Mouse (Mus musculus) embryonic facial prominence, embryonic 14.5 days (tissue): ENCODE results near the gene Dgcr6. TPM values are rescaled to one million over a fixed set of nuclear protein-coding genes. Genes with fewer than 3 reads are reported as not detected.
A peak's percentile ranks its signal among the peaks of the same experiment; 100 is the strongest.
"Not testable (repeated sequence)": the region's sequence is repeated elsewhere in the genome, so short reads cannot be mapped to it uniquely, and the experiment has no call there.

Experiments
- ATAC-seq: fragments of 200-750 bp; cut with Nextera tagmentation; 2 replicates; pipeline ENCODE4 v1.8.0; 2017; ENCODE audit warnings: low read depth, moderate number of reproducible peaks, moderate TSS enrichment
- DNase-seq: peaks from one replicate; pipeline ENCODE4 v3.0.0-alpha.2; 2015; ENCODE audit warnings: low spot score
- H3K27ac ChIP-seq: fragments of 300-500 bp; sonication (generic); replicated peaks from 2 replicates; pipeline ENCODE4 v1.5.1; 2014; ENCODE audit warnings: low read depth, mild to moderate bottlenecking, low read length, moderate library complexity
- H3K27me3 ChIP-seq: fragments of 300-500 bp; sonication (generic); replicated peaks from 2 replicates; pipeline ENCODE4 v1.6.1; 2014; ENCODE audit warnings: low read length; ENCODE audit not compliant: control insufficient read depth, insufficient read depth
- H3K36me3 ChIP-seq: fragments of 300-500 bp; sonication (generic); 2 replicates; pipeline ENCODE4 v1.6.1; 2014; ENCODE audit warnings: low read length, mixed read lengths; ENCODE audit not compliant: control insufficient read depth, insufficient read depth
- H3K4me1 ChIP-seq: fragments of 300-500 bp; sonication (generic); 2 replicates; pipeline ENCODE4 v1.6.1; 2014; ENCODE audit warnings: antibody characterized with exemption, low read length; ENCODE audit not compliant: control insufficient read depth, insufficient read depth
- H3K4me2 ChIP-seq: fragments of 300-500 bp; sonication (generic); 2 replicates; pipeline ENCODE4 v1.6.1; 2014; ENCODE audit warnings: low read depth, mild to moderate bottlenecking, low read length, moderate library complexity, mixed read lengths
- H3K4me3 ChIP-seq: fragments of 300-500 bp; sonication (generic); 2 replicates; pipeline ENCODE4 v1.5.1; 2014; ENCODE audit warnings: low read depth, mild to moderate bottlenecking, low read length
- H3K9ac ChIP-seq: fragments of 300-500 bp; sonication (generic); 2 replicates; pipeline ENCODE4 v1.6.1; 2014; ENCODE audit warnings: low read depth, mild to moderate bottlenecking, low read length, moderate library complexity, mixed read lengths
- H3K9me3 ChIP-seq: fragments of 300-500 bp; sonication (generic); 2 replicates; pipeline ENCODE4 v1.6.1; 2016; ENCODE audit warnings: low read length; ENCODE audit not compliant: control insufficient read depth
- WGBS: fragments of 180-500 bp; shearing (Covaris S2); extraction: QIAGEN DNeasy Blood & Tissue Kit; methylation state at CpG from one replicate; pipeline ENCODE4 v1.1.7; 2014; 5-methylcytosine and 5-hydroxymethylcytosine counted together
- polyA plus RNA-seq: library from polyadenylated mRNA; unstranded; fragments of >200 nt; fragmentation: Nextera tagmentation; extraction: Ambion mirVana; gene quantifications from 2 replicates; pipeline ENCODE4 v1.2.1, GENCODE M21; 2014

Gene Dgcr6
- polyA plus RNA-seq: 89.9 and 96.8 TPM in 2 replicates

- DNase-seq (peak; percentile 90), ATAC-seq (peak; percentile 87)
- WGBS: 15% methylated on average over 10 of the region's 11 CpGs
- peak within 1 kb of the TSS; percentile 23; the same call in 1 of the 2 replicates for H3K4me2 ChIP-seq
- H3K27me3 ChIP-seq: no peaks in the 10 kb centered on the region
- H3K4me3 ChIP-seq: no peak within 1 kb of the TSS
- H3K36me3 ChIP-seq: no peaks in the 10 kb centered on the region
- H3K4me1 ChIP-seq: no peaks in the 10 kb centered on the region
- peak within 1 kb of the TSS; percentile 37; the same call in 1 of the 2 replicates for H3K9ac ChIP-seq
- no peak within 1 kb of the TSS for H3K27ac ChIP-seq
- H3K9me3 ChIP-seq: no peaks in the 10 kb centered on the region
Observed at GRCm38 (mm10) chr16:18052731-18053202, at the start of gene Dgcr6. TSS of gene Dgcr6 (plus strand) at chr16:18052860.

GRCm38 (mm10) chr16:18004589-18004988, 48.1 kb upstream of the Dgcr6 start:
- ATAC-seq: no peak

GRCm38 (mm10) chr16:18007083-18007482, 45.6 kb upstream of the Dgcr6 start:
- H3K4me1 ChIP-seq: no peaks in the 10 kb centered on the region
- H3K4me2 ChIP-seq: no peak overlapping the region
- ATAC-seq (no peak), DNase-seq (no peak)
- H3K36me3 ChIP-seq: no peaks in the 10 kb centered on the region
- 40% methylated on average over 4 of the region's 4 CpGs for WGBS
- H3K9ac ChIP-seq: no peak overlapping the region
- no peak overlapping the region for H3K27ac ChIP-seq
- H3K9me3 ChIP-seq: no peaks in the 10 kb centered on the region
- no peak overlapping the region for H3K4me3 ChIP-seq
- H3K27me3 ChIP-seq: no peaks in the 10 kb centered on the region

More at GRCm38 (mm10) chr16:18004589-18004988, 48.1 kb upstream of the Dgcr6 start:
- Histone ChIP-seq H3K9ac (no peak overlapping the region), H3K36me3 (no peaks in the 10 kb centered on the region), H3K9me3 (no peaks in the 10 kb centered on the region), H3K4me1 (no peaks in the 10 kb centered on the region), H3K4me3 (no peak overlapping the region), H3K27ac (no peak overlapping the region), H3K4me2 (no peak overlapping the region), H3K27me3 (no peaks in the 10 kb centered on the region)
- DNase-seq: peak; percentile 12
- 70% methylated on average over 5 of the region's 5 CpGs for WGBS

GRCm38 (mm10) chr16:18011101-18011500, 41.6 kb upstream of the Dgcr6 start:
- no peaks in the 10 kb centered on the region for H3K9me3 ChIP-seq
- no peaks in the 10 kb centered on the region for H3K4me1 ChIP-seq
- no peaks in the 10 kb centered on the region for H3K36me3 ChIP-seq
- H3K4me3 ChIP-seq: no peak overlapping the region
- no peak for ATAC-seq
- no peaks in the 10 kb centered on the region for H3K27me3 ChIP-seq
- no peak overlapping the region for H3K27ac ChIP-seq
- 65% methylated on average over 6 of the region's 6 CpGs for whole genome bisulfite sequencing
- no peak overlapping the region for H3K4me2 ChIP-seq
- no peak overlapping the region for H3K9ac ChIP-seq
- DNase-seq: no peak

GRCm38 (mm10) chr16:18016482-18016881, 36.2 kb upstream of the Dgcr6 start:
- not testable (repeated sequence) for H3K4me3 ChIP-seq, H3K9me3 ChIP-seq, H3K27ac ChIP-seq, H3K27me3 ChIP-seq, DNase-seq, H3K9ac ChIP-seq, H3K4me1 ChIP-seq, H3K36me3 ChIP-seq, ATAC-seq, H3K4me2 ChIP-seq
- 57% methylated on average over 3 of the region's 4 CpGs for WGBS

GRCm38 (mm10) chr16:18022780-18023557, 29.7 kb upstream of the Dgcr6 start:
- Histone ChIP-seq H3K4me3 (no peak overlapping the region), H3K4me2 (no peak overlapping the region), H3K9ac (no peak overlapping the region), H3K27me3 (no peaks in the 10 kb centered on the region), H3K27ac (no peak overlapping the region), H3K36me3 (no peaks in the 10 kb centered on the region), H3K9me3 (no peaks in the 10 kb centered on the region), H3K4me1 (no peaks in the 10 kb centered on the region)
- DNase-seq: no peak
- WGBS: 65% methylated on average over 8 of the region's 8 CpGs
- no peak for ATAC-seq

GRCm38 (mm10) chr16:18027371-18027770, 25.3 kb upstream of the Dgcr6 start:
- H3K36me3 ChIP-seq: no peaks in the 10 kb centered on the region
- no peak overlapping the region for H3K4me3 ChIP-seq
- H3K9me3 ChIP-seq: no peaks in the 10 kb centered on the region
- H3K4me2 ChIP-seq: no peak overlapping the region
- H3K4me1 ChIP-seq: no peaks in the 10 kb centered on the region
- no peak overlapping the region for H3K9ac ChIP-seq
- H3K27ac ChIP-seq: no peak overlapping the region
- WGBS: 44% methylated on average over 2 of the region's 2 CpGs
- no peaks in the 10 kb centered on the region for H3K27me3 ChIP-seq
- no peak for ATAC-seq
- no peak for DNase-seq

GRCm38 (mm10) chr16:18031752-18032151, 20.9 kb upstream of the Dgcr6 start:
- Histone ChIP-seq H3K4me3 (no peak overlapping the region), H3K27me3 (no peaks in the 10 kb centered on the region), H3K36me3 (no peaks in the 10 kb centered on the region), H3K4me2 (no peak overlapping the region), H3K9ac (no peak overlapping the region), H3K27ac (no peak overlapping the region), H3K4me1 (no peaks in the 10 kb centered on the region), H3K9me3 (no peaks in the 10 kb centered on the region)
- WGBS: 58% methylated on average over 2 of the region's 2 CpGs
- ATAC-seq (no peak), DNase-seq (no peak)

- no peaks in the 10 kb centered on the region for H3K36me3 ChIP-seq
- no peaks in the 10 kb centered on the region for H3K9me3 ChIP-seq
- ATAC-seq (no peak), DNase-seq (no peak)
- 0 out of 2 replicates have a peak, but pooled peaks cover under 1% of the 10 kb centered on the region for H3K27me3 ChIP-seq
- 75% methylated on average over 4 of the region's 4 CpGs for WGBS
- no peak overlapping the region for H3K27ac ChIP-seq
- H3K4me2 ChIP-seq: no peak overlapping the region
- H3K4me3 ChIP-seq: no peak overlapping the region
- H3K4me1 ChIP-seq: no peaks in the 10 kb centered on the region
- no peak overlapping the region for H3K9ac ChIP-seq
Observed at GRCm38 (mm10) chr16:18033289-18033688, 19.4 kb upstream of the Dgcr6 start.
